Mouse (Mus musculus) NIH3T3 (cell line): ENCODE measurements around the gene Slc4a8.

Source experiments
- DNase-seq: peaks from one replicate; pipeline ENCODE4 v3.0.0-alpha.2; 2012; ENCODE audit warnings: low read depth

Slc4a8 gene

GRCm38 (mm10) chr15:100761419-100762185 is at the start of gene Slc4a8:
Gene Slc4a8 (plus strand): TSS chr15:100761747.
- peak; percentile 95 for DNase-seq

GRCm38 (mm10) chr15:100714470-100714869 is 47.1 kb upstream of the Slc4a8 start:
- no peak for DNase-seq

GRCm38 (mm10) chr15:100715399-100715993 is 46.1 kb upstream of the Slc4a8 start:
- DNase-seq: no peak

GRCm38 (mm10) chr15:100717933-100718332 is 43.6 kb upstream of the Slc4a8 start:
- no peak for DNase-seq

GRCm38 (mm10) chr15:100718572-100718971 is 43.0 kb upstream of the Slc4a8 start:
- DNase-seq: peak; percentile 25

- no peak for DNase-seq
Measured at GRCm38 (mm10) chr15:100719217-100719616, 42.3 kb upstream of the Slc4a8 start.

GRCm38 (mm10) chr15:100720066-100720465 is 41.5 kb upstream of the Slc4a8 start:
- DNase-seq: no peak

GRCm38 (mm10) chr15:100721445-100721844 is 40.1 kb upstream of the Slc4a8 start:
- DNase-seq: no peak

GRCm38 (mm10) chr15:100722026-100722425 is 39.5 kb upstream of the Slc4a8 start:
- DNase-seq: no peak

- DNase-seq: no peak
Measured at GRCm38 (mm10) chr15:100722564-100722963, 39.0 kb upstream of the Slc4a8 start.

GRCm38 (mm10) chr15:100723505-100723904 is 38.0 kb upstream of the Slc4a8 start:
- no peak for DNase-seq

- DNase-seq: no peak
Measured at GRCm38 (mm10) chr15:100726721-100727120, 34.8 kb upstream of the Slc4a8 start.

- no peak for DNase-seq
Measured at GRCm38 (mm10) chr15:100727834-100728233, 33.7 kb upstream of the Slc4a8 start.

- no peak for DNase-seq
Measured at GRCm38 (mm10) chr15:100728586-100728985, 33.0 kb upstream of the Slc4a8 start.

GRCm38 (mm10) chr15:100729281-100729985 is 32.1 kb upstream of the Slc4a8 start, which contains the start of gene Galnt6:
Gene Galnt6 (minus strand): TSS chr15:100729376.
- DNase-seq: no peak

GRCm38 (mm10) chr15:100731081-100731480 is 30.5 kb upstream of the Slc4a8 start:
- no peak for DNase-seq

- no peak for DNase-seq
Measured at GRCm38 (mm10) chr15:100732580-100732979, 29.0 kb upstream of the Slc4a8 start.

- DNase-seq: no peak
Measured at GRCm38 (mm10) chr15:100735095-100735952, 26.2 kb upstream of the Slc4a8 start.

GRCm38 (mm10) chr15:100735953-100736300 is 25.6 kb upstream of the Slc4a8 start:
- DNase-seq: no peak

GRCm38 (mm10) chr15:100737667-100738066 is 23.9 kb upstream of the Slc4a8 start:
- DNase-seq: no peak

- no peak for DNase-seq
Measured at GRCm38 (mm10) chr15:100738351-100738781, 23.2 kb upstream of the Slc4a8 start.

GRCm38 (mm10) chr15:100739442-100739841 is 22.1 kb upstream of the Slc4a8 start:
- no peak for DNase-seq
